ENCODE assay signal across 28 mouse cellular contexts in genomic region chr7:103810296-103810695, GRCm38 (mm10). TPM values are rescaled to one million over a fixed set of nuclear protein-coding genes. Genes with fewer than 3 reads are reported as not detected.
DNase-seq lines count a peak whose midpoint lies in the region; ATAC-seq lines count a peak whose summit lies in the region.
"Had no signal": no experiment of that assay in that cellular context is flagged by ENCODE, and none has a peak within 500 bp of the region (broad histone marks: within the 10 kb centered on the region; RNA-seq: fewer than 3 reads in every experiment).

No protein-coding gene starts in this region.

- WGBS in heart, embryonic 13.5 days, result 68% methylated on average over 1 of the region's 1 CpGs
- 46% methylated on average over 1 of the region's 1 CpGs for WGBS in liver, embryonic 12.5 days (ENCODE audit: insufficient replicate concordance)
- WGBS in liver, embryonic 16.5 days (ENCODE audit: insufficient replicate concordance), result 54% methylated on average over 1 of the region's 1 CpGs

- H3K4me2 ChIP-seq in heart, embryonic 13.5 days, result peak overlapping the region; percentile 29; the same call in 1 of the 2 replicates
- H3K4me2 ChIP-seq in liver, embryonic 12.5 days, result peak overlapping the region; percentile 65
- peak overlapping the region; percentile 52 for H3K4me2 ChIP-seq in liver, embryonic 16.5 days (ENCODE audit: low read depth, low read length)
- H3K4me2 ChIP-seq: forebrain, embryonic 12.5 days; heart, embryonic 15.5 days; hindbrain, embryonic 12.5 days had no signal

- no peak for ATAC-seq in heart, embryonic 13.5 days (ENCODE audit: extremely low read depth, insufficient number of reproducible peaks, low FRiP score, low TSS enrichment)
- no peak for ATAC-seq in liver, embryonic 12.5 days
- ATAC-seq in liver, embryonic 16.5 days (ENCODE audit: low read depth), result 0 out of 2 replicates have a peak, but pooled peaks have one; percentile 3
- ATAC-seq in megakaryocyte, adult 5-6 weeks (ENCODE audit: poor library complexity, severe bottlenecking), result no peak
- ATAC-seq: forebrain, embryonic 16.5 days; hindbrain, embryonic 16.5 days; inflammation-experienced regulatory T-cells, adult 6 months had no signal

- intact Hi-C loops in heart, postnatal 10 days (cut with DNase I), result no loop called here

- no peaks in the 10 kb centered on the region for H3K27me3 ChIP-seq in heart, embryonic 13.5 days (replicated peaks)
- H3K27me3 ChIP-seq in liver, embryonic 12.5 days (replicated peaks), result no peaks in the 10 kb centered on the region
- no peaks in the 10 kb centered on the region for H3K27me3 ChIP-seq in liver, embryonic 16.5 days (ENCODE audit: control insufficient read depth, insufficient read depth, low read depth, low read length)
- H3K27me3 ChIP-seq: CH12.LX; forebrain, embryonic 12.5 days; heart, embryonic 15.5 days; hindbrain, embryonic 12.5 days had no signal

- no peaks in the 10 kb centered on the region for H3K36me3 ChIP-seq in heart, embryonic 13.5 days
- H3K36me3 ChIP-seq in liver, embryonic 12.5 days, result no peaks in the 10 kb centered on the region
- peaks cover 2% of the 10 kb centered on the region; the same call in 1 of the 2 replicates for H3K36me3 ChIP-seq in liver, embryonic 16.5 days (ENCODE audit: control insufficient read depth, insufficient read depth)
- H3K36me3 ChIP-seq: embryonic facial prominence, embryonic 10.5 days; forebrain, embryonic 12.5 days; heart, embryonic 15.5 days; hindbrain, embryonic 12.5 days had no signal

- H3K27ac ChIP-seq in heart, embryonic 13.5 days (replicated peaks), result no peak overlapping the region
- peak overlapping the region; percentile 95 for H3K27ac ChIP-seq in liver, embryonic 12.5 days
- H3K27ac ChIP-seq in liver, embryonic 16.5 days (ENCODE audit: low read length), result peak overlapping the region; percentile 94
- H3K27ac ChIP-seq: embryonic facial prominence, embryonic 10.5 days; forebrain, embryonic 12.5 days; heart, embryonic 15.5 days; hindbrain, embryonic 12.5 days had no signal

- peaks cover 9% of the 10 kb centered on the region for H3K4me1 ChIP-seq in heart, embryonic 13.5 days
- peaks cover 48% of the 10 kb centered on the region for H3K4me1 ChIP-seq in liver, embryonic 12.5 days
- H3K4me1 ChIP-seq in liver, embryonic 16.5 days (ENCODE audit: control insufficient read depth, low read depth, low read length), result peaks cover 14% of the 10 kb centered on the region
- H3K4me1 ChIP-seq: embryonic facial prominence, embryonic 10.5 days; forebrain, embryonic 12.5 days; heart, embryonic 15.5 days; hindbrain, embryonic 12.5 days had no signal

- DNase-seq in heart, postnatal 10 days, result no peak
- peak; percentile 60 for DNase-seq in c-Kit-positive CD71-positive TER-119-positive erythroid progenitor cells, embryonic 14.5 days (ENCODE audit: low spot score)
- no peak for DNase-seq in spleen, adult 12 weeks (ENCODE audit: low spot score)
- DNase-seq in Muller cell, postnatal 12 days (ENCODE audit: inconsistent ontology term), result no peak
- DNase-seq: adrenal gland, adult 8-10 months; adrenal gland, postnatal 36 days; cerebellum, adult 11-12 months; cerebellum, adult 9-11 months; gastrocnemius, postnatal 14 days; heart, postnatal 4 days; kidney, adult 11 months had no signal

- H3K9me3 ChIP-seq in heart, embryonic 13.5 days, result no peaks in the 10 kb centered on the region
- H3K9me3 ChIP-seq in liver, embryonic 12.5 days (replicated peaks), result no peaks in the 10 kb centered on the region
- H3K9me3 ChIP-seq in liver, embryonic 16.5 days (replicated peaks; ENCODE audit: control insufficient read depth, low read length), result no peaks in the 10 kb centered on the region
- H3K9me3 ChIP-seq: embryonic facial prominence, embryonic 10.5 days; forebrain, embryonic 12.5 days; heart, embryonic 15.5 days; hindbrain, embryonic 12.5 days had no signal

- H3K4me3 ChIP-seq in heart, embryonic 13.5 days, result no peak overlapping the region
- H3K4me3 ChIP-seq in liver, embryonic 12.5 days, result peak overlapping the region; percentile 30
- peak overlapping the region; percentile 44 for H3K4me3 ChIP-seq in liver, embryonic 16.5 days (ENCODE audit: low read depth, low read length)
- H3K4me3 ChIP-seq: embryonic facial prominence, embryonic 10.5 days; forebrain, embryonic 12.5 days; heart, embryonic 15.5 days; hindbrain, embryonic 12.5 days had no signal

- H3K9ac ChIP-seq in heart, embryonic 13.5 days, result no peak overlapping the region
- peak overlapping the region; percentile 68 for H3K9ac ChIP-seq in liver, embryonic 12.5 days
- H3K9ac ChIP-seq in liver, embryonic 16.5 days (ENCODE audit: low read depth, low read length), result peak overlapping the region; percentile 47
- H3K9ac ChIP-seq: forebrain, embryonic 12.5 days; heart, embryonic 15.5 days; hindbrain, embryonic 12.5 days had no signal

RNA-seq across cellular contexts. Expression of gene Hbb-bt, which starts 3.5 kb away (rescaled TPM):
- 7,919 and 10,944 TPM in 2 replicates for polyA plus RNA-seq in heart, embryonic 13.5 days (2015; fragmentation: Nextera tagmentation; extraction: Ambion mirVana)
- total RNA-seq in heart, postnatal 10 days (2021), result 1,000 to 10,000 TPM in 1 of 2 experiments, 100 to 1,000 TPM in 1; 560 to 1,219 TPM
- 37,996 and 38,837 TPM in 2 replicates for polyA plus RNA-seq in liver, embryonic 12.5 days (2016; fragmentation: Nextera tagmentation; extraction: Ambion mirVana)
- 43,947 and 47,652 TPM in 2 replicates for polyA plus RNA-seq in liver, embryonic 16.5 days (2015; fragmentation: Nextera tagmentation; extraction: Ambion mirVana)
- 43.0 and 130 TPM in 2 replicates for total RNA-seq in megakaryocyte, adult 5-6 weeks (2015)
- total RNA-seq in megakaryocyte, adult 5-6 weeks (2017), result 14.3 and 23.0 TPM in 2 replicates
- total RNA-seq: granulocyte monocyte progenitor cell, adult 5-6 weeks had no signal

RNA-seq across cellular contexts. Expression of gene Hbb-bs, which starts 17.6 kb away (rescaled TPM):
- 15,930 and 21,711 TPM in 2 replicates for polyA plus RNA-seq in heart, embryonic 13.5 days (2015; fragmentation: Nextera tagmentation; extraction: Ambion mirVana)
- total RNA-seq in heart, postnatal 10 days (2021), result 1,000 to 10,000 TPM; 4,406 to 9,811 TPM
- 70,723 and 73,152 TPM in 2 replicates for polyA plus RNA-seq in liver, embryonic 12.5 days (2016; fragmentation: Nextera tagmentation; extraction: Ambion mirVana)
- 113,562 and 115,549 TPM in 2 replicates for polyA plus RNA-seq in liver, embryonic 16.5 days (2015; fragmentation: Nextera tagmentation; extraction: Ambion mirVana)
- total RNA-seq in megakaryocyte, adult 5-6 weeks (2015), result 106 and 274 TPM in 2 replicates
- 71.1 and 121 TPM in 2 replicates for total RNA-seq in megakaryocyte, adult 5-6 weeks (2017)
- total RNA-seq: CH12.LX had no signal

RNA-seq across cellular contexts. Expression of gene Olfr67, which starts 18.7 kb away (rescaled TPM):
- not detected in 2 replicates for polyA plus RNA-seq in heart, embryonic 13.5 days (2015; fragmentation: Nextera tagmentation; extraction: Ambion mirVana)
- not detected for total RNA-seq in heart, postnatal 10 days (2021)
- not detected in 2 replicates for polyA plus RNA-seq in liver, embryonic 12.5 days (2016; fragmentation: Nextera tagmentation; extraction: Ambion mirVana)
- polyA plus RNA-seq in liver, embryonic 16.5 days (2015; fragmentation: Nextera tagmentation; extraction: Ambion mirVana), result not detected in 2 replicates
- not detected in 2 replicates for total RNA-seq in megakaryocyte, adult 5-6 weeks (2015)
- not detected in 2 replicates for total RNA-seq in megakaryocyte, adult 5-6 weeks (2017)
- total RNA-seq: adrenal gland, adult 8-10 months; adrenal gland, postnatal 36 days; CH12.LX; gastrocnemius, adult 18-20 months; gastrocnemius, postnatal 14 days; granulocyte monocyte progenitor cell, adult 5-6 weeks; heart, adult 8-10 months; heart, postnatal 4 days had no signal
- polyA plus RNA-seq: embryonic facial prominence, embryonic 10.5 days; embryonic facial prominence, embryonic 14.5 days; forebrain, embryonic 12.5 days; forebrain, embryonic 16.5 days; frontal cortex, adult 2 months; heart, embryonic 15.5 days; hindbrain, embryonic 12.5 days; hindbrain, embryonic 16.5 days; inflammation-experienced regulatory T-cells, adult 6 months had no signal

RNA-seq across cellular contexts. Expression of gene Hbb-bh2, which starts 30.0 kb away (rescaled TPM):
- not detected in 2 replicates for polyA plus RNA-seq in heart, embryonic 13.5 days (2015; fragmentation: Nextera tagmentation; extraction: Ambion mirVana)
- total RNA-seq in heart, postnatal 10 days (2021), result not detected
- polyA plus RNA-seq in liver, embryonic 12.5 days (2016; fragmentation: Nextera tagmentation; extraction: Ambion mirVana), result 0.72 and 1.2 TPM in 2 replicates
- polyA plus RNA-seq in liver, embryonic 16.5 days (2015; fragmentation: Nextera tagmentation; extraction: Ambion mirVana), result 0.22 TPM in 1 of 2 replicates, not detected in the other
- not detected in 2 replicates for total RNA-seq in megakaryocyte, adult 5-6 weeks (2015)
- total RNA-seq in megakaryocyte, adult 5-6 weeks (2017), result not detected in 2 replicates
- total RNA-seq: adrenal gland, adult 8-10 months; adrenal gland, postnatal 36 days; CH12.LX; gastrocnemius, adult 18-20 months; gastrocnemius, postnatal 14 days; granulocyte monocyte progenitor cell, adult 5-6 weeks; heart, adult 8-10 months; heart, postnatal 4 days had no signal
- polyA plus RNA-seq: embryonic facial prominence, embryonic 14.5 days; forebrain, embryonic 16.5 days; frontal cortex, adult 2 months; heart, embryonic 15.5 days; hindbrain, embryonic 12.5 days; hindbrain, embryonic 16.5 days; inflammation-experienced regulatory T-cells, adult 6 months had no signal

RNA-seq across cellular contexts. Expression of gene Olfr68, which starts 30.8 kb away (rescaled TPM):
- not detected in 2 replicates for polyA plus RNA-seq in heart, embryonic 13.5 days (2015; fragmentation: Nextera tagmentation; extraction: Ambion mirVana)
- total RNA-seq in heart, postnatal 10 days (2021), result not detected
- not detected in 2 replicates for polyA plus RNA-seq in liver, embryonic 12.5 days (2016; fragmentation: Nextera tagmentation; extraction: Ambion mirVana)
- polyA plus RNA-seq in liver, embryonic 16.5 days (2015; fragmentation: Nextera tagmentation; extraction: Ambion mirVana), result not detected in 2 replicates
- not detected in 2 replicates for total RNA-seq in megakaryocyte, adult 5-6 weeks (2015)
- not detected in 2 replicates for total RNA-seq in megakaryocyte, adult 5-6 weeks (2017)
- total RNA-seq: adrenal gland, adult 8-10 months; adrenal gland, postnatal 36 days; CH12.LX; gastrocnemius, adult 18-20 months; gastrocnemius, postnatal 14 days; granulocyte monocyte progenitor cell, adult 5-6 weeks; heart, adult 8-10 months; heart, postnatal 4 days had no signal
- polyA plus RNA-seq: embryonic facial prominence, embryonic 10.5 days; embryonic facial prominence, embryonic 14.5 days; forebrain, embryonic 12.5 days; forebrain, embryonic 16.5 days; frontal cortex, adult 2 months; heart, embryonic 15.5 days; hindbrain, embryonic 12.5 days; hindbrain, embryonic 16.5 days; inflammation-experienced regulatory T-cells, adult 6 months had no signal
